Mouse (Mus musculus): ENCODE measurements around the gene H2-DMa.

The H2-DMa gene

GRCm38 (mm10) chr17:34119249-34120179 is at the start of gene H2-DMa:
TSS of gene H2-DMa (plus strand) at chr17:34119541.
- DNase-seq, result peak; percentile 99

GRCm38 (mm10) chr17:34072091-34072490 is 47.2 kb upstream of the H2-DMa start:
- DNase-seq, result no peak

GRCm38 (mm10) chr17:34075271-34075670 is 44.1 kb upstream of the H2-DMa start:
- peak; percentile 78 for DNase-seq

GRCm38 (mm10) chr17:34077549-34077948 is 41.8 kb upstream of the H2-DMa start:
- DNase-seq, result peak; percentile 75

DNA sequence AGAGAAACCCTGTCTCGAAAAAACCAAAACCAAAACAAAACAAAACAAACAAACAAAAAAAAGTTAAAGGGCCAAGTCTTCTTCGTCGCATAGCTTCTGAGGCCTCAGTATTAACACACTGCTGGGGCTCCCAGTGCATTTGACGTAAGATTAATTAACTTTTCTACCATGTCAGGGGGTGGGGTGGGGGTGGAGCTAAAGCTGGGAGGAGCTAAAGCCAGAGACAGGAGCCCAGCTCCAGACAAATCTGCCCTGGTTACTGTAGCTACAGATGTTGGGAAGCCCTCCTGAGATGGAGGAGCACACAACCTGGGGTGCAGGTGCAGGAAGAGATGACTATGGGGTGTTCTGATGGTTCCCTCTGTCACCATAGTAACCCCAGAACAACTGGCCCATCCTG is 41.2 kb upstream of the H2-DMa start:
- no peak for DNase-seq

DNA sequence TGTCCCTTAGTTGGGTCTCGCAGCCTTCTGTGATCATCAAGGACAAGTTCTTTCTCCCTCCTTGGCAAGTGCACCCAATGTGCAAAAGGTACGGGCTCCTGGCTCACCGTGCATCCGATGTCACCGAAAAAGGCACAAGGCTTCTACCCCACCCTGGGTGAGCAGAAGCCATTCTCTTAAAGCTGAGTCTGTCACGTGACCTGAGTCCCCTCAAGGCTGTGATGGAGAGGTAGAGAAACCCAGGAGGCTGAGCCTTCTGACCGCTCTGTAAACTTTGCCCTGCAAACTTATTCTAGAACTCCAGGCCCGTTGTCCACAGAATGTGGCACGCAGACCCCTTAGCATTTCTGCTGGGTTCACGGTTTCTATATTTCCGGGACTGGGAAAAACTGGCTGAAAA is 40.3 kb upstream of the H2-DMa start:
- no peak for DNase-seq

GRCm38 (mm10) chr17:34079621-34080020 is 39.7 kb upstream of the H2-DMa start:
- no peak for DNase-seq

DNA sequence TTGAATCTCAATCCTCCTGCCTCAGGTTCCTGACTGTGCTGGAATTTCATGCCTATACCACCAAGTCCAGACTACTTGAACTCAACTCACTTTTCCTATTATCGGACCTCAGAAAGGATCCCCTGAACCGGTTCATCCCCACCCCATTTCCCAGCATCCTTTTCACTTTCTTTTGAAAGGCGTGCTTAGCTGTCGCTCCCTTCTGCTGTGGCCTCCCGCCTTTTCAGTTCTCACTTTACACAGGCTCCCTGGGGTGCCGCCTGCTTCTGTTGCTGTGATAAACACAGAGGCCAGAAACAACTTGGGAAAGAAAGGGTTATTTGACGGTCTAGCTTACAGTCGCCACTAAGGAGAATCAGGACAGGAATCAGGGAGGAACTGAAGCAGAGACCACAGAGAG is 36.2 kb upstream of the H2-DMa start:
- no peak for DNase-seq

- no peak for DNase-seq
These were observed 32.0 kb upstream of the H2-DMa start for GRCm38 (mm10) chr17:34087386-34087785.

DNA sequence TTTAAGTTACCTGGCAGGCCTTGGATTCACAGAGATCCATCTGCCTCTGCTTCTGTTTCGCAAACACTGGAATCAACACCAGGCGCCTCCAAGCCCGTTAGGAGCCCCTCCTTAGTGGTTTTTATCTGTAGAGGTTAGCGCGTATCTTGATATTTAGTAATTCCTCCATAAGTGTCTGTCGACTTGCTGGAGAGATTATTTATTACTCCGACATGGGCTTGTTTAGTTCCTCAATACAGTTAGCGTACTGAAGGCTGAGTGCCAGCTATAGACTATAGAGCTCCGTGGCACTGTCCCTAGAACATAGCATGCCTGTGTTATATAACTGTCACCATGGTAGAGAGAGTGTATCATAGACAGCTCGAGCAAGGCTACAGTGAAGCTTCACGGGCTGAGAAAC is 31.2 kb upstream of the H2-DMa start:
- no peak for DNase-seq

DNA sequence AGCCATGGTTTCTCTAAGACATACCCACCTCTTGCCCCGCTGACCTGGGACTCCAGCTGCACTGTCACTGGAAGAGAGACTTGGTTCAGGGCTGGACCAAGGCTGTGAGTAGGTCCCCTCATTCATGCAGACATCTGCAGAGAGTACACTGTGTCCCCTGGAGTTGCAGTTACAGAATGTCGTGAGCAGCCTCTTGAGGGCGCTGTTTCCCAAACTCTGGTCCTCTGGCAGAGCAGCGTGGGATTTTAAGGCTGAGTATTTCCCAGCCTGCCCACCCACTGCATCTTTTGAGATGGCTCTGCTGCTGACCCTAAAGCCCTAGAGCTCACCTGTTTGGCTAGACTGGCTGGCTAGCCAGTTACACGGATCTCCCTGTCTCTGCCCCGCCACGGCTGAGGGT is 28.4 kb upstream of the H2-DMa start:
- no peak for DNase-seq

GRCm38 (mm10) chr17:34092197-34092875 is 27.0 kb upstream of the H2-DMa start, which contains the start of gene H2-Oa:
TSS of gene H2-Oa (plus strand) at chr17:34092340.
- no peak for DNase-seq

DNA sequence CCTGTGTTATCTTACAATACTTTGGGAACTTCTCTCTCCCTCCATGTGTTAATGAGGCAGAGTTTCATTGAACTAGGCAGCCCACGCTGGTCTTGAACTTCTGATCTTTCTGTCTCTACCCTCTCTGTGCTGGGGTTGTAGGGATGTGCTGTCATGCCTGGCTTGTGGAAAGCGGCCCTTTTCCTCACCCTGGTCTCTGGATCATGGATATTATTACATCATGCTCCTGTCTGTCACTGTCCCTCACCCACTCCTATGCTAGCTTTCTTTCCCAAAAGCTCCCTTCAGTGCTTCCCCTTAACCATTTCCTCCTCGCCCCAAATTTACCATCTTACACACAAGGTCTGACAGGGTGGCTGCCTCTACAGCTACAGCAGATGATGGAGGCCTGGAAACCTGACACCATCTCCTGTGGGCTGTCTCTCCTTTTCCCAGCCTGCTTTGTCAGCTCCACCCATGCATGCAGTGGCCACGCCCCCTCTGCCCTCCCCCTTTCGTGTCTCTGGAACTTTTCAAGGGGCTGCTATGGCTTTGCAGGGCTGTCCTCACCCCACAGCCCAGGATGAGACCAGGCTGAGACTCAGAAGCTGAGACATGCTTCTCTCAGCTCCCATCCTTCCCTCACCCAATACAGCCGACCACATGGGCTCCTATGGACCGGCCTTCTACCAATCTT is 26.0 kb upstream of the H2-DMa start:
- no peak for DNase-seq

- no peak for DNase-seq
These were observed 24.9 kb upstream of the H2-DMa start for GRCm38 (mm10) chr17:34094283-34095035.

DNA sequence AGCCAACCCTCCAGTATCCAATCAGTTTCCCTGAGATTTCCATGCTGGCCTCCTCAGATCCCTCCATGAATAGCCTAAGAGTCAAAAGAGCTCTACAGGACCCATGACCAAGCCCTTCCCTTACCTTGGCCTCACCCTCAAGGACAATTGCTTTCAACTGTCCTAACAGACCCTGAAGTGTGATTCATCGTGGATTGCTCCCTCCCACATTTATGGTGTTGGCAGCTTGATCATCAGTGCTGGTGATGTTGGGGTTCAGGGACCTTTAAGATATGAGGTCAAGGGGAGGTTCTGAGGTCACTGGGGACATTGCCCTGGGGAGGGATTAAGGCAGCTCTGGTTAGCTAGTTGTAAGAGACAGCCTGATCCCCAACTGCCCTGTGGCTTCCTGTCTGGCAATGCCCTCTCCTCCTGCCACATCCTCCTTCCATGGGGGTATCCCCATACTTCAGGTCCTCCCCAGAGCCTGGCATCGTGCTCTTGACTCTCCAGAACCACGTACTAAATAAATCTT is 22.8 kb upstream of the H2-DMa start:
- DNase-seq, result no peak

- no peak for DNase-seq
These were observed 22.1 kb upstream of the H2-DMa start for GRCm38 (mm10) chr17:34097272-34097671.

- DNase-seq, result peak; percentile 56
These were observed 20.4 kb upstream of the H2-DMa start for GRCm38 (mm10) chr17:34098709-34099479.

DNA sequence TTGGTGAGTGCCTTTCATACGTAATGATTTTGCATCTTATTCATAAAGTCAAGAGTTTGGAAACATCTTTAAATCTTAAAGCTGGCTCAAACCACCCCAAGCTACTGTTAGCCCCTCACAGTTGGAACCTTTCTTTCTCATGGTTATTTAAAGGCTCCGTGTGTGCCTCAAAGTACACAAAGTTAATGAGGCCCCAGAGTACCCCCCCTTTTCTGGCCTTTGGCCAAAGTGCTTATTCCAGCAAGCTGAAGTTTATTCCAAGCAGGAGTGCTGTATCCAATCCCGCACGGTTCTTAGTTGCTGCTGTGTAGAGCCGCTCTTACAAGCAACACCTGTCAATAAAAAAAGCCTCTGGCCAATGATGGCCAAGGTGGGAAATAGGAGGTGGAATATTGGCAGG is 19.8 kb upstream of the H2-DMa start:
- DNase-seq, result peak; percentile 49

DNA sequence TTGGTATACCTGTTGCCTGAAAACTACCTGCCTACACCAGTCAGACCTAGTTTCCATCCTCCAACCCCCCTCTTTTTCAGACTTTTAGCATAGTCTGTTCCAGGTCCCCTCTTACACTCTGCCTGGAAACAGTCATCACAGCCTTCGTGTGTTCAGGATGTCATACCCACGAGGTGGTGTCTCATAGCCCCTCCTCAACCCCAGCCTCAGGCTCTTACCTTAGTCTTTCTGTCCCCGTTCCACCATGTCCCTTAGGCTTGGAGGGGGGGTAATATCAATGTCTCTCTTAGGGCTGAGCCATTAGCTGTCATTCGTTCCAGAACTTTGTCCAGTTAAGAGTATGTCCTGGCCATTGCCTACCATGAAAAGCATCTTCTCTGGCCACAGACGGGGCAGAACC is 18.2 kb upstream of the H2-DMa start:
- no peak for DNase-seq

GRCm38 (mm10) chr17:34101604-34102032 is 17.7 kb upstream of the H2-DMa start:
- DNase-seq, result peak; percentile 95

GRCm38 (mm10) chr17:34102831-34103230 is 16.5 kb upstream of the H2-DMa start:
- no peak for DNase-seq

GRCm38 (mm10) chr17:34104804-34105203 is 14.5 kb upstream of the H2-DMa start:
- no peak for DNase-seq

Measured in kidney, adult 18-20 months (tissue).